27 mouse cellular contexts compared by ENCODE assay signal in genomic region chr19:32391441-32391840, GRCm38 (mm10). TPM values are rescaled to one million over a fixed set of nuclear protein-coding genes. Genes with fewer than 3 reads are reported as not detected.
A peak's percentile ranks its signal among the peaks of the same experiment; 100 is the strongest.
DNase-seq lines count a peak whose midpoint lies in the region; ATAC-seq lines count a peak whose summit lies in the region.
"Had no signal": no experiment of that assay in that cellular context is flagged by ENCODE, and none has a peak within 500 bp of the region (broad histone marks: within the 10 kb centered on the region; RNA-seq: fewer than 3 reads in every experiment).

No protein-coding gene starts in this region.

- intact Hi-C loops in heart, postnatal 14 days (cut with DNase I), result loop anchor here (10.0 kb wide), 1 partner anchor 283 kb away; no protein-coding TSS in a partner anchor

- H3K4me3 ChIP-seq in intestine, embryonic 14.5 days (ENCODE audit: low read depth, low read length), result no peak overlapping the region
- H3K4me3 ChIP-seq in intestine, embryonic 16.5 days (ENCODE audit: low read length), result no peak overlapping the region
- no peak overlapping the region for H3K4me3 ChIP-seq in embryonic facial prominence, embryonic 10.5 days
- H3K4me3 ChIP-seq: embryonic facial prominence, embryonic 13.5 days; embryonic facial prominence, embryonic 15.5 days; erythroblast, embryonic 14.5 days; forebrain, embryonic 10.5 days; forebrain, embryonic 12.5 days had no signal

- H3K4me2 ChIP-seq in intestine, embryonic 14.5 days (ENCODE audit: low read length), result no peak overlapping the region
- no peak overlapping the region for H3K4me2 ChIP-seq in intestine, embryonic 16.5 days (ENCODE audit: low read depth, low read length)
- H3K4me2 ChIP-seq: embryonic facial prominence, embryonic 13.5 days; embryonic facial prominence, embryonic 15.5 days; forebrain, embryonic 12.5 days had no signal

- no peaks in the 10 kb centered on the region for H3K27me3 ChIP-seq in intestine, embryonic 14.5 days (replicated peaks; ENCODE audit: control insufficient read depth, insufficient read depth, low read length)
- H3K27me3 ChIP-seq in intestine, embryonic 16.5 days (replicated peaks; ENCODE audit: control insufficient read depth, insufficient read depth, low read length), result no peaks in the 10 kb centered on the region
- peaks cover 11% of the 10 kb centered on the region; the same call in 1 of the 2 replicates for H3K27me3 ChIP-seq in embryonic facial prominence, embryonic 10.5 days (replicated peaks; ENCODE audit: low read depth, poor library complexity, severe bottlenecking)
- H3K27me3 ChIP-seq: CH12.LX; embryonic facial prominence, embryonic 13.5 days; embryonic facial prominence, embryonic 15.5 days; Patski had no signal

- H3K4me1 ChIP-seq in intestine, embryonic 14.5 days (replicated peaks; ENCODE audit: control insufficient read depth, insufficient read depth, low read length), result peaks cover 11% of the 10 kb centered on the region; the same call in 1 of the 2 replicates
- H3K4me1 ChIP-seq in intestine, embryonic 16.5 days (ENCODE audit: control insufficient read depth, insufficient read depth, low read length), result peaks cover 16% of the 10 kb centered on the region
- peaks cover 28% of the 10 kb centered on the region for H3K4me1 ChIP-seq in embryonic facial prominence, embryonic 10.5 days

- no peak for ATAC-seq in intestine, embryonic 14.5 days (replicated peaks; ENCODE audit: low FRiP score, low TSS enrichment, low read depth)
- no peak for ATAC-seq in intestine, embryonic 16.5 days
- ATAC-seq: activated CD4-positive, CD25-positive, alpha-beta regulatory T cell, adult 4 months; CD4-positive, CD25-positive, alpha-beta regulatory T cell, adult 4 months; forebrain, embryonic 14.5 days; forebrain, embryonic 16.5 days; Patski had no signal

- no peak overlapping the region for H3K27ac ChIP-seq in intestine, embryonic 14.5 days (ENCODE audit: low read depth)
- H3K27ac ChIP-seq in intestine, embryonic 16.5 days (ENCODE audit: low read length), result no peak overlapping the region
- no peak overlapping the region for H3K27ac ChIP-seq in embryonic facial prominence, embryonic 10.5 days (replicated peaks)
- H3K27ac ChIP-seq: embryonic facial prominence, embryonic 13.5 days; embryonic facial prominence, embryonic 15.5 days; forebrain, embryonic 10.5 days; forebrain, embryonic 12.5 days had no signal

- H3K9me3 ChIP-seq in intestine, embryonic 14.5 days (ENCODE audit: control insufficient read depth, low read length), result no peaks in the 10 kb centered on the region
- no peaks in the 10 kb centered on the region for H3K9me3 ChIP-seq in intestine, embryonic 16.5 days (ENCODE audit: control insufficient read depth, low read length)
- H3K9me3 ChIP-seq in embryonic facial prominence, embryonic 10.5 days, result peaks cover 4% of the 10 kb centered on the region
- H3K9me3 ChIP-seq: embryonic facial prominence, embryonic 13.5 days; embryonic facial prominence, embryonic 15.5 days; forebrain, embryonic 12.5 days; G1E had no signal

- no peak overlapping the region for H3K9ac ChIP-seq in intestine, embryonic 14.5 days (ENCODE audit: low read length)
- no peak overlapping the region for H3K9ac ChIP-seq in intestine, embryonic 16.5 days (ENCODE audit: low read depth, low read length)
- H3K9ac ChIP-seq: embryonic facial prominence, embryonic 13.5 days; embryonic facial prominence, embryonic 15.5 days; forebrain, embryonic 12.5 days had no signal

- no peaks in the 10 kb centered on the region; the same call in 1 of the 2 replicates for H3K36me3 ChIP-seq in intestine, embryonic 14.5 days (ENCODE audit: control insufficient read depth, insufficient read depth, low read length)
- H3K36me3 ChIP-seq in intestine, embryonic 16.5 days (ENCODE audit: control insufficient read depth, insufficient read depth, low read length), result no peaks in the 10 kb centered on the region
- H3K36me3 ChIP-seq in embryonic facial prominence, embryonic 10.5 days (replicated peaks), result peaks cover 9% of the 10 kb centered on the region
- H3K36me3 ChIP-seq: embryonic facial prominence, embryonic 15.5 days; forebrain, embryonic 12.5 days had no signal

- DNase-seq in cerebellum, adult 9-10 months, result peak; percentile 20
- DNase-seq in cerebellum, adult 11 months, result no peak
- peak; percentile 48 for DNase-seq in heart, adult 11 months
- no peak for DNase-seq in heart, postnatal 14 days
- DNase-seq in intestine, embryonic 14.5 days (ENCODE audit: low spot score), result peak; percentile 32
- peak; percentile 3 for DNase-seq in embryonic facial prominence, embryonic 10.5 days (ENCODE audit: low spot score)
- DNase-seq: adrenal gland, adult 8-10 months; adrenal gland, postnatal 14 days; adrenal gland, postnatal 36 days; B cell, adult 2 months; cerebellum, adult 18-20 months; cerebellum, adult 8-10 months; cerebellum, postnatal 14 days; cerebellum, postnatal 36 days had no signal

- WGBS in intestine, embryonic 14.5 days, result 92% methylated on average over 3 of the region's 3 CpGs
- 95% methylated on average over 3 of the region's 3 CpGs for WGBS in intestine, embryonic 16.5 days
- WGBS in embryonic facial prominence, embryonic 10.5 days, result 91% methylated on average over 3 of the region's 3 CpGs

RNA-seq across cellular contexts. Expression of gene Sgms1, which starts 1.9 kb away (rescaled TPM):
- 10 to 100 TPM; 75.1 to 77.5 TPM for total RNA-seq in heart, postnatal 14 days (2021)
- 37.5 and 38.2 TPM in 2 replicates for polyA plus RNA-seq in intestine, embryonic 14.5 days (2014; fragmentation: Nextera tagmentation; extraction: Ambion mirVana)
- polyA plus RNA-seq in intestine, embryonic 16.5 days (2015; fragmentation: Nextera tagmentation; extraction: Ambion mirVana), result 33.1 and 33.5 TPM in 2 replicates
- polyA plus RNA-seq in embryonic facial prominence, embryonic 10.5 days (2016; fragmentation: Nextera tagmentation; extraction: Ambion mirVana), result 15.2 and 16.6 TPM in 2 replicates

Comparison
In these comparisons a context has a peak if more than half of its experiments do, and no peak if none do; other contexts are left out.
1. DNase-seq: peak in cerebellum, adult 9-10 months (single experiment), heart, adult 11 months (single experiment), intestine, embryonic 14.5 days (single experiment) and embryonic facial prominence, embryonic 10.5 days (single experiment); none in cerebellum, adult 11 months (single experiment) and heart, postnatal 14 days (0 of 2).